Mouse (Mus musculus) limb, embryonic 14.5 days (tissue): ENCODE measurements around the gene Cryba4. TPM values are rescaled to one million over a fixed set of nuclear protein-coding genes. Genes with fewer than 3 reads are reported as not detected.

ENCODE experiments used
- ATAC-seq: fragments of 200-750 bp; cut with Nextera tagmentation; 2 replicates; pipeline ENCODE4 v1.8.0; 2017; ENCODE audit warnings: low read depth, moderate number of reproducible peaks, moderate TSS enrichment; ENCODE audit not compliant: low FRiP score
- DNase-seq: peaks from one replicate; pipeline ENCODE4 v3.0.0-alpha.2; 2015; ENCODE audit warnings: low spot score
- H3K27ac ChIP-seq: fragments of 300-500 bp; sonication (generic); replicated peaks from 2 replicates; pipeline ENCODE4 v1.5.1; 2014; ENCODE audit warnings: low read depth, mild to moderate bottlenecking, low read length, moderate library complexity, mixed read lengths
- H3K27me3 ChIP-seq: fragments of 300-500 bp; sonication (generic); 2 replicates; pipeline ENCODE4 v1.6.1; 2014; ENCODE audit warnings: low read length, mixed read lengths; ENCODE audit not compliant: control insufficient read depth, insufficient read depth
- H3K36me3 ChIP-seq: fragments of 300-500 bp; sonication (generic); 2 replicates; pipeline ENCODE4 v1.6.1; 2014; ENCODE audit warnings: mild to moderate bottlenecking, low read length, moderate library complexity, mixed read lengths; ENCODE audit not compliant: control insufficient read depth, insufficient read depth
- H3K4me1 ChIP-seq: fragments of 300-500 bp; sonication (generic); 2 replicates; pipeline ENCODE4 v1.6.1; 2014; ENCODE audit warnings: antibody characterized with exemption, low read length, mixed read lengths; ENCODE audit not compliant: control insufficient read depth, insufficient read depth
- H3K4me2 ChIP-seq: fragments of 300-500 bp; sonication (generic); replicated peaks from 2 replicates; pipeline ENCODE4 v1.6.1; 2014; ENCODE audit warnings: low read depth, mild to moderate bottlenecking, low read length, moderate library complexity; ENCODE audit not compliant: severe bottlenecking
- H3K4me3 ChIP-seq: fragments of 300-500 bp; sonication (generic); replicated peaks from 2 replicates; pipeline ENCODE4 v1.5.1; 2014; ENCODE audit warnings: low read length
- H3K9ac ChIP-seq: fragments of 300-500 bp; sonication (generic); 2 replicates; pipeline ENCODE4 v1.6.1; 2014; ENCODE audit warnings: mild to moderate bottlenecking, low read depth, low read length, moderate library complexity; ENCODE audit not compliant: severe bottlenecking
- H3K9me3 ChIP-seq: fragments of 300-500 bp; sonication (generic); 2 replicates; pipeline ENCODE4 v1.6.1; 2016; ENCODE audit warnings: low read length; ENCODE audit not compliant: control insufficient read depth
- POLR2A ChIP-seq: fragments of 200-500 bp; IDR thresholded peaks from 2 replicates; pipeline ENCODE4 v1.8.0; 2012; ENCODE audit warnings: inconsistent platforms, mild to moderate bottlenecking, moderate library complexity, borderline replicate concordance; ENCODE audit not compliant: insufficient read depth, insufficient read length; ENCODE audit errors: extremely low read depth
- WGBS: fragments of 180-500 bp; shearing (Covaris S2); extraction: QIAGEN DNeasy Blood & Tissue Kit; methylation state at CpG from one replicate; pipeline ENCODE4 v1.1.7; 2014; 5-methylcytosine and 5-hydroxymethylcytosine counted together
- polyA plus RNA-seq, 2 experiments: library from polyadenylated mRNA; depleted of rRNA in 1 of 2; stranded (reverse) in 1 of 2; unstranded in 1 of 2; fragments of >200 nt; fragmentation: Nextera tagmentation in 1 of 2; extraction: Ambion mirVana in 1 of 2; gene quantifications; 2 replicates each; pipeline versions ENCODE4 v1.2.1 to v1.2.3; 2012 to 2014

Cryba4 gene
- polyA plus RNA-seq, 2 experiments, result 1.2 to 1.8 TPM

DNA sequence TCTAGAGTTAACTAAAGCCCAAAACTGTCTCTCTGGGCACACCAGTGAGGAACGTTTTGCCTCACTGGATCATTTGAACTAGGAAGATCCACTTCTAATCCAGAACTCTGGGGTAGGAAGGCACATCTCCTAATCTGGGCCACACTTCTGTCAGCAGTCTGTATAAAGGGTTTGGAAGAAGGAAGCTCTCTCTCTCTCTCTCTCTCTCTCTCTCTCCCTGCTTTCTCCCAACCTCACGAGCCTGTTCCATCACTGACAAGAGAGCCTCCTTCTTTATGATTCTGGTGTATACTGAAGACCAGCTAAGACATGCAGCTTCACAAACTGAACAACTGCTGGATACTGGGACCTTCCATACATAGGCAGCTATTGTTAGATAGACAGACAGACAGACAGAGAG, 10.5 kb downstream of the Cryba4 start:
- TF ChIP-seq POLR2A, result no peak
- peaks cover 4% of the 10 kb centered on the region; the same call in 1 of the 2 replicates for H3K4me1 ChIP-seq
- no peak overlapping the region for H3K27ac ChIP-seq
- 73% methylated on average over 2 of the region's 2 CpGs for WGBS
- no peak overlapping the region for H3K4me2 ChIP-seq
- H3K9ac ChIP-seq, result no peak overlapping the region
- ATAC-seq (no peak), DNase-seq (no peak)
- no peak overlapping the region for H3K4me3 ChIP-seq
- peaks cover 5% of the 10 kb centered on the region; the same call in 1 of the 2 replicates for H3K27me3 ChIP-seq
- H3K9me3 ChIP-seq, result no peaks in the 10 kb centered on the region
- no peaks in the 10 kb centered on the region for H3K36me3 ChIP-seq

- TF ChIP-seq POLR2A, result no peak
- Histone ChIP-seq H3K4me3 (no peak overlapping the region), H3K4me2 (peak overlapping the region; percentile 32; the same call in 1 of the 2 replicates), H3K9me3 (no peaks in the 10 kb centered on the region), H3K36me3 (no peaks in the 10 kb centered on the region), H3K4me1 (peaks cover 4% of the 10 kb centered on the region; the same call in 1 of the 2 replicates), H3K27me3 (peaks cover 9% of the 10 kb centered on the region; the same call in 1 of the 2 replicates), H3K9ac (no peak overlapping the region), H3K27ac (no peak overlapping the region)
- ATAC-seq (0 out of 2 replicates have a peak, but pooled peaks have one; percentile 43), DNase-seq (peak; percentile 88)
- 3% methylated on average over 10 of the region's 10 CpGs for WGBS
Observed at GRCm38 (mm10) chr5:112240761-112241160, 11.6 kb downstream of the Cryba4 start.

GRCm38 (mm10) chr5:112238781-112239482, 13.4 kb downstream of the Cryba4 start:
- Histone ChIP-seq H3K27ac (no peak overlapping the region), H3K4me2 (no peak overlapping the region)
- DNase-seq, result no peak

DNA sequence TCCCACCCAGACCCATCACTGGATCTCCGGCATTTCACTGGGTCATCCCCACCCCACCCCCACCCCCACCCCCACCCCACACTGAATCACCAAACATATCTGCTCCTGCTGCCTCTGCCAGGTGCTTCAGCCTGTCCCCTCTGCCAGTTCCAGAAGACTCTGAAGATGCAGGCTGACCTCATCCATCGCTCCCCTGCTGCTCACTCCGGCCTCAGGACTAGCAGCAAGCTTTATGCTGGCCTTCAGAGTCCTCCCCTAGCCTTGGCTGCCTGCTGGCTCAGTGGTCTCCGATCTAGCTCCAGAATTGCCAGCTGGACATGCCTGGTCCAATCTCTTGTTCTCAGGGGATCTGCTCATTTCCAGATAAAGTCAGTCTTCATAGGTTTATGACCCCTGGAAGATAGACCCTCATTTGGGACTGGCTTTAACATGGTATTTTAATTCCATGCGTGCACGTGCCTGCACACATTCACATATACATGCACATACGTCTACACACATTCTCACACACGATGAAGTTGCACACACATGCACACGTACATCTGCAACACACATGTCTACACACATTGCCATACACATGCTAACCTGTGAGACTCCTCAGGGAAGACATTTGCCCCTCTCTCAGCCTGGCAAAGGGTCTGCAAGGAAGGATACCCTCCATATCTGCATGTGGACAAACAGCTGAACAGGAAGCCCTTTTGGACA, 14.3 kb downstream of the Cryba4 start:
- H3K9me3 ChIP-seq, result no peaks in the 10 kb centered on the region
- no peak overlapping the region for H3K27ac ChIP-seq
- H3K27me3 ChIP-seq, result peaks cover 9% of the 10 kb centered on the region; the same call in 1 of the 2 replicates
- peak overlapping the region; percentile 34; the same call in 1 of the 2 replicates for H3K9ac ChIP-seq
- ATAC-seq, result no peak
- H3K4me2 ChIP-seq, result no peak overlapping the region
- peaks cover 4% of the 10 kb centered on the region; the same call in 1 of the 2 replicates for H3K4me1 ChIP-seq
- no peak overlapping the region for H3K4me3 ChIP-seq
- no peak for DNase-seq
- no peak for TF ChIP-seq POLR2A
- 58% methylated on average over 8 of the region's 9 CpGs for WGBS
- no peaks in the 10 kb centered on the region for H3K36me3 ChIP-seq

More at GRCm38 (mm10) chr5:112238781-112239482, 13.4 kb downstream of the Cryba4 start:
- 69% methylated on average over 3 of the region's 3 CpGs for WGBS
- TF ChIP-seq POLR2A, result no peak
- Histone ChIP-seq H3K9ac (no peak overlapping the region), H3K36me3 (no peaks in the 10 kb centered on the region), H3K9me3 (no peaks in the 10 kb centered on the region), H3K4me1 (peaks cover 4% of the 10 kb centered on the region; the same call in 1 of the 2 replicates), H3K27me3 (peaks cover 9% of the 10 kb centered on the region; the same call in 1 of the 2 replicates), H3K4me3 (no peak overlapping the region)
- no peak for ATAC-seq

GRCm38 (mm10) chr5:112237439-112237838, 14.9 kb downstream of the Cryba4 start:
- ATAC-seq (peak; percentile 69), DNase-seq (no peak)
- Histone ChIP-seq H3K27ac (no peak overlapping the region), H3K36me3 (no peaks in the 10 kb centered on the region), H3K27me3 (peaks cover 9% of the 10 kb centered on the region; the same call in 1 of the 2 replicates), H3K9ac (peak overlapping the region; percentile 34; the same call in 1 of the 2 replicates), H3K4me3 (no peak overlapping the region), H3K4me2 (no peak overlapping the region), H3K9me3 (no peaks in the 10 kb centered on the region), H3K4me1 (peaks cover 4% of the 10 kb centered on the region; the same call in 1 of the 2 replicates)
- 4% methylated on average over 16 of the region's 16 CpGs for WGBS
- TF ChIP-seq POLR2A, result no peak
